Mouse (Mus musculus): Measurements from ENCODE around the gene Trmt1. TPM values are rescaled to one million over a fixed set of nuclear protein-coding genes. Genes with fewer than 3 reads are reported as not detected.
A peak's percentile ranks its signal among the peaks of the same experiment; 100 is the strongest.

Trmt1 gene
- 61.5 and 64.7 TPM in 2 replicates for polyA plus RNA-seq (2014; fragmentation: Nextera tagmentation; extraction: Ambion mirVana)

DNA sequence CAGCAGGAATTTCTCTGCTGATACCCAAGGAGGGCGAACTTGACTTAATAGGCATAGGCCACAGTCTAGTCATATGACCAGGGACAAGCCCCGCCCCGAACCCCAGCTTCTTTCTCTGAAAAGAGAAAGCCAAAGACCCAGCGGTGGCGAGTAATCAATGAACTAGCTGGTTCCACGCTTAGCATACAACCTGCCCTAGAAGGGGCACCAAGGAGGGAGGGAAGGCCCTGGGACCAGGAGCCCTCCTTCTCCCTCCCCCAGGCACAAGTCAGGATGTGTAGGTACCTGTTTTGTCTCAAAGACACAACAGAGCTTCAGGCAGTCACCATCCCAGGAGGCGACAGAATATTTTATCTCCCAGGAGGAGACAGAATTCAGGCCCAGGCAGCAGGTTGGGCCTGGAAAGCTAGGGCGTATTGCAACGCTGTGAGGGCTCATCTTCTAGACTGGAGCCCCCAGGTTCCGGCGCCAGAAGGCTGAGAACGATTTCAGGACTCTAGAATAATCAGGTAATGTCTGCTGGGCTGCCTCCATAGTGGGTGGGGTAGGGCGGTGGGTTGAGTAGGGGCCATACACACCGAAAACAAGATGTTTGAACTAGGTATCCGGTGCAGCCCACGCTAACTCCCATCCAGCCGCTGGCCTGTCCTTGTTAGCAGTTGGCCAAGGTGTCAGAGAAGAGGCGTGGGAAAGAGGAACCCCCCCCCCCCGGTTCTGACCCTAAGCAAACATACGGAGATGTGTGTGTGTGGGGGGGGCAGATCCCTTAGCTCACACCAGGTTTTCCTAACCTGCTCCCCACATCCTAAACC lies at the start of gene Trmt1:
Gene Trmt1 (plus strand): TSS at position 117 of the 812 bp plus-strand sequence.
- peak within 1 kb of the TSS; percentile 79 for H3K4me2 ChIP-seq (ENCODE audit: low read depth, low read length)
- no peaks in the 10 kb centered on the region for H3K9me3 ChIP-seq (replicated peaks; ENCODE audit: control insufficient read depth, low read length)
- peak within 1 kb of the TSS; percentile 100 for H3K9ac ChIP-seq (replicated peaks; ENCODE audit: low read length)
- DNase-seq (ENCODE audit: low spot score) (peak; percentile 38), ATAC-seq (replicated peaks; ENCODE audit: insufficient number of reproducible peaks, low FRiP score, low TSS enrichment, low read depth) (no peak; the same call in 1 of the 2 replicates)
- H3K27me3 ChIP-seq (ENCODE audit: control insufficient read depth, insufficient read depth, low read length): no peaks in the 10 kb centered on the region
- WGBS: 8% methylated on average over 20 of the region's 20 CpGs
- peaks cover 3% of the 10 kb centered on the region for H3K4me1 ChIP-seq (ENCODE audit: control insufficient read depth, insufficient read depth, low read length)
- H3K27ac ChIP-seq (replicated peaks; ENCODE audit: low read depth, low read length): peak within 1 kb of the TSS; percentile 98
- peak within 1 kb of the TSS; percentile 100 for H3K4me3 ChIP-seq (ENCODE audit: low read depth, low read length)
- no peaks in the 10 kb centered on the region for H3K36me3 ChIP-seq (replicated peaks; ENCODE audit: control insufficient read depth, insufficient read depth, low read depth, low read length)

DNA sequence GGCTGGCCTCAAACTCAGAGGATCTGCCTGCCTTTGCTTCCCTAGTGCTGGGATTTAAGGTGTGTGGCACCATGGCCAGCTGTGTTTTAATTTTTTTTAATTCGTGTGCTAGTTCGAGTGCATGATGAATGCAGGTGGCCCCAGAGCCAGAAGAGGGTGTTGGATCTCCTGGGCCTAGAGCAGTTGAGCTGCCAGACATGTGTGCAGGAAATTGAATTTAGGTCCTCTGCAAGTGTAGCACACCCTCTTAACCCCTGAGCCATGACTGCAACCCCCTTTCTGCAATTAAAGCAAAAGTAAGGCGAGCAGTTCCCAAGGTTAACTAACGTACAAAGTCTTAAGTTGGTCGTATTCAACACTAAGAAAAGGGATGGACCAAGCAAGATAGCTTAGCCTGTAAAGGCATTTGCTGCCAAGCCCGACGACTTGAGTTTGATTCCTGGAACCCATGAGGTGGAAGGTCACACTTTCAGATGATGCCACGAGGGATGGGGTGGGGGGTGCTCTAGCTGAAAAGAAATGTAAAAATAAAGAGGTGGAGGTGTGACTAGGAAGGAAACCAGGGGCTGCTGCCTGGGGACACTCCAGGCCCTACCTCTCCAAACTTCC lies 48.1 kb upstream of the Trmt1 start:
- peaks cover 2% of the 10 kb centered on the region for H3K4me1 ChIP-seq (ENCODE audit: control insufficient read depth, insufficient read depth, low read length)
- peak overlapping the region; percentile 82 for H3K9ac ChIP-seq (replicated peaks; ENCODE audit: low read length)
- ATAC-seq (replicated peaks; ENCODE audit: insufficient number of reproducible peaks, low FRiP score, low TSS enrichment, low read depth) (no peak), DNase-seq (ENCODE audit: low spot score) (no peak)
- H3K4me2 ChIP-seq (ENCODE audit: low read depth, low read length): peak overlapping the region; percentile 89
- H3K36me3 ChIP-seq (replicated peaks; ENCODE audit: control insufficient read depth, insufficient read depth, low read depth, low read length): no peaks in the 10 kb centered on the region
- H3K4me3 ChIP-seq (ENCODE audit: low read depth, low read length): peak overlapping the region; percentile 57
- H3K27ac ChIP-seq (replicated peaks; ENCODE audit: low read depth, low read length): peak overlapping the region; percentile 95
- no peaks in the 10 kb centered on the region for H3K9me3 ChIP-seq (replicated peaks; ENCODE audit: control insufficient read depth, low read length)
- WGBS: 26% methylated on average over 8 of the region's 8 CpGs
- H3K27me3 ChIP-seq (ENCODE audit: control insufficient read depth, insufficient read depth, low read length): no peaks in the 10 kb centered on the region

DNA sequence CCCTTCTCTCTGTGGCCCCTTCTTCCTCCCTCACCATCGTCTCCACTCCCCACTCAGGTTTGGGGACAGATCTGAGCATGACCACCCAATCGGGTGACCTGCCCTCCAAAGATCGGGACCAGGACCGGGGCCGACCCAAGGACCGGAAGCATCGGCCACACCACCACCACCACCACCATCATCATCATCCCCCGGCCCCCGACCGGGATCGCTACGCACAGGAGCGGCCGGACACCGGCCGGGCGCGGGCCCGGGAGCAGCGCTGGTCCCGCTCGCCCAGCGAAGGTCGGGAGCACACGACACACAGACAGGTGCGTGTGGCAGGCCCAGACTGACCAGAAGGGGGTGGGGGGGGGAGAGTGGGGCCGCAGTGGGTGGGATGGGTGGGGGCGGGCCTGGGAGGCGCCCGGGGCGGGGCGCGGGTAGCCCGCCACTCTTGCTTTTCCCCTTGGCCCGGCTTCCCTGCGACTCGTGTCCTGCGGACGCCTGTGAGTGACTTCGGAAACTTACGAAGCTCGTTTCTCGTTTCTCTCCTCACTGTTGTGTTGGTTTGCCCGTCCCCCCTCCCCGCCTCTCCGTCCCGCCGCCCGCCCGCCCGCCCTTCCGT lies 47.4 kb upstream of the Trmt1 start:
- peak overlapping the region; percentile 89 for H3K4me2 ChIP-seq (ENCODE audit: low read depth, low read length)
- peak overlapping the region; percentile 95 for H3K27ac ChIP-seq (replicated peaks; ENCODE audit: low read depth, low read length)
- H3K4me3 ChIP-seq (ENCODE audit: low read depth, low read length): peak overlapping the region; percentile 57
- WGBS: under 1% methylated on average over 44 of the region's 52 CpGs
- peak overlapping the region; percentile 82 for H3K9ac ChIP-seq (replicated peaks; ENCODE audit: low read length)
- H3K4me1 ChIP-seq (ENCODE audit: control insufficient read depth, insufficient read depth, low read length): peaks cover 2% of the 10 kb centered on the region
- peak; percentile 64 for DNase-seq (ENCODE audit: low spot score)
- no peaks in the 10 kb centered on the region for H3K36me3 ChIP-seq (replicated peaks; ENCODE audit: control insufficient read depth, insufficient read depth, low read depth, low read length)
- no peaks in the 10 kb centered on the region for H3K9me3 ChIP-seq (replicated peaks; ENCODE audit: control insufficient read depth, low read length)
- no peaks in the 10 kb centered on the region for H3K27me3 ChIP-seq (ENCODE audit: control insufficient read depth, insufficient read depth, low read length)
- peak; percentile 34 for ATAC-seq (replicated peaks; ENCODE audit: insufficient number of reproducible peaks, low FRiP score, low TSS enrichment, low read depth)

DNA sequence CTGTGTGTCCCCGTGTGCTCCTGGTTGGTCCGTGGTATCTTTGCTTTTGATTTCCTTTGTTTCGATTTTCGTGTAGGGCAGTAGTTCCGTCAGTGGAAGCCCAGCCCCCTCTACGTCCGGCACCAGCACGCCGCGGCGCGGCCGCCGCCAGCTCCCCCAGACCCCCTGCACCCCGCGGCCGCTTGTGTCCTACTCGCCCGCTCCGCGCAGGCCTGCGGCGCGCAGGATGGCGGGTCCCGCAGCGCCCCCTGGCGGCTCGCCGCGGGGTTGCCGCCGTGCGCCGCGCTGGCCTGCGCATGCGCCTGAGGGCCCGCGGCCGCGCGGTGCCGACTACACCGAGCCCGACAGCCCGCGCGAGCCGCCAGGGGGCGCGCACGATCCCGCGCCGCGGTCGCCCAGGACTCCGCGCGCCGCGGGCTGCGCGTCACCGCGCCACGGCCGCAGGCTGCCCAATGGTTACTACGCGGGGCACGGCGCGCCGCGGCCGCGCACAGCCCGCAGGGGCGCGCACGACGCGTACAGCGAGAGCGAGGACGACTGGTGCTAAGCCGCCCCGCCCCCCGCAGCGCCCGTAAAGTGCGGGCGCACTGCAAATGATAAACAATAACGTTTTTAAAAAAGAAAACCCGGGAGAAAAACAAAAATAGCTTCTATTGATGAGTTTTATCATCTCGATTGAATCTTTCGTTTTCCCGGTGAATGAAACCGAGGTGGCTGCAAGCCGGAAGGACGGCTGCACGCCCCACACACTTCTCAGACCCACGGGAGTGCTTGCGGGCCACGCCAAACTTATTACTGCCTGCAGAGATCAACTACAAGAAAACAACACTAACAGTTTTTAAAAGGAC lies 46.7 kb upstream of the Trmt1 start:
- Histone ChIP-seq H3K9ac (replicated peaks; ENCODE audit: low read length) (peak overlapping the region; percentile 82), H3K9me3 (replicated peaks; ENCODE audit: control insufficient read depth, low read length) (no peaks in the 10 kb centered on the region), H3K4me3 (ENCODE audit: low read depth, low read length) (peak overlapping the region; percentile 57), H3K4me1 (ENCODE audit: control insufficient read depth, insufficient read depth, low read length) (peaks cover 2% of the 10 kb centered on the region), H3K36me3 (replicated peaks; ENCODE audit: control insufficient read depth, insufficient read depth, low read depth, low read length) (no peaks in the 10 kb centered on the region), H3K27me3 (ENCODE audit: control insufficient read depth, insufficient read depth, low read length) (no peaks in the 10 kb centered on the region), H3K27ac (replicated peaks; ENCODE audit: low read depth, low read length) (peak overlapping the region; percentile 95), H3K4me2 (ENCODE audit: low read depth, low read length) (peak overlapping the region; percentile 89)
- WGBS: under 1% methylated on average over 106 of the region's 106 CpGs
- peak; percentile 90 for ATAC-seq (replicated peaks; ENCODE audit: insufficient number of reproducible peaks, low FRiP score, low TSS enrichment, low read depth)
- DNase-seq (ENCODE audit: low spot score): peak; percentile 96

DNA sequence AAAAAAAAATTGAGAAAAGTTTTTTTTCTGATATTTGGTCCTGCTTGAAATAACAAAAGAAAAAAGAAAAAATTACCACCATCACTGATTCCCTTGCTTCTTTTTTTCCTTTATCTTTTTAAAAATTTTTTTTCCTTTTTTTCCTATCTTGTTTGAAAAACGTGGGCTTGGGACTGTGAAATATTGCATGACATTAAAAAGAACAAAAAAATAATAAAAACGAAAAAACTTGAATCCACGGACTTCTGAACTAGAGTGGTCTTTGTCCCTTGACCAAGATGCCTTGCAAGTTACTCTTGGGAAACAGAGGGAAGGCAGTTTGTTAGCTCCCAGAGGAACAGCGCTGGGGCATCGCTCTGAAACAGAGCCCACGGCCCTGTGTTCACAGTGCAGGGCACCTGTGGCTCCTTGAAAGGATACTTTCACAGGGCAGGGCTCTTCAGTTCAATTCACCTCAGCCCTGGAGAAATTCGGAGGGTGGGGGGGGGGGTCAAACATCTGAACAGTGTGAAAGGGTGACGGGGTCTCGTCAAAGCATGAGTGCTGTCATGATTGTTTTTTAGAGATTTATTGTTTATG lies 46.0 kb upstream of the Trmt1 start:
- H3K27ac ChIP-seq (replicated peaks; ENCODE audit: low read depth, low read length): 0 out of 2 replicates have a peak overlapping the region, but pooled peaks have one; percentile 95
- no peaks in the 10 kb centered on the region for H3K27me3 ChIP-seq (ENCODE audit: control insufficient read depth, insufficient read depth, low read length)
- no peak for DNase-seq (ENCODE audit: low spot score)
- peak overlapping the region; percentile 57 for H3K4me3 ChIP-seq (ENCODE audit: low read depth, low read length)
- peak overlapping the region; percentile 89 for H3K4me2 ChIP-seq (ENCODE audit: low read depth, low read length)
- ATAC-seq (replicated peaks; ENCODE audit: insufficient number of reproducible peaks, low FRiP score, low TSS enrichment, low read depth): no peak
- H3K4me1 ChIP-seq (ENCODE audit: control insufficient read depth, insufficient read depth, low read length): peaks cover 2% of the 10 kb centered on the region
- no peaks in the 10 kb centered on the region for H3K36me3 ChIP-seq (replicated peaks; ENCODE audit: control insufficient read depth, insufficient read depth, low read depth, low read length)
- H3K9ac ChIP-seq (replicated peaks; ENCODE audit: low read length): 0 out of 2 replicates have a peak overlapping the region, but pooled peaks have one; percentile 14
- WGBS: 27% methylated on average over 9 of the region's 9 CpGs
- no peaks in the 10 kb centered on the region for H3K9me3 ChIP-seq (replicated peaks; ENCODE audit: control insufficient read depth, low read length)

DNA sequence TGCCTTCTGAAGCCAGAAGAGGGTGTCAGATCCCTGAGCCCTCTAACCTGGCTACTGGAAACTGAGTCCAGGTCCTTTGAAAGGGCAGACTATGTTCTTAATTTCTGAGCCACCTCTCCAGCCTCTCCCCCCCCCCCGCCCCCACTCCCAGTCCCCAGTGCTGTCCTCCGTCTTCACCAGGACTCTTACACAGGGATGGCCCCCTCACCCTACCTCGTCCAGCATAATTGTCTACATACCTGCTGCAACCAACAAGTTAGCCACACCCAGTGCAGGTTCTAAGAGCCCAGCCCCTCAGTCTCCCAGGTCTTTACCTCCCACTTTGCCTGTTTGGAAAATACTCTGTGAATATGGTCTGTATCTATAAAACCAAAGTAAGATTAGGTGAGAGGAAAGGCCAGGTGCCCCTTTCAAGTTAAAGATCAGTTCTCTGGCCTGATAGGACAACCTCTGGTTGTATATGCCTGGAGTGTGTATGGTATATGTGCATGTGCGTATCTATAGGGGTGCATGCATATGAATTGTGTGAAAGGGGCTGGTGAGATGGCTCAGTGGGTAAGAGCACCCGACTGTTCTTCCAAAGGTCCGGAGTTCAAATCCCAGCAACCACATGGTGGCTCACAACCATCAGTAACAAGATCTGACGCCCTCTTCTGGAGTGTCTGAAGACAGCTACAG lies 45.4 kb upstream of the Trmt1 start:
- DNase-seq (ENCODE audit: low spot score): no peak
- Histone ChIP-seq H3K9me3 (replicated peaks; ENCODE audit: control insufficient read depth, low read length) (no peaks in the 10 kb centered on the region), H3K36me3 (replicated peaks; ENCODE audit: control insufficient read depth, insufficient read depth, low read depth, low read length) (no peaks in the 10 kb centered on the region), H3K9ac (replicated peaks; ENCODE audit: low read length) (no peak overlapping the region), H3K27me3 (ENCODE audit: control insufficient read depth, insufficient read depth, low read length) (no peaks in the 10 kb centered on the region), H3K4me3 (ENCODE audit: low read depth, low read length) (no peak overlapping the region), H3K4me1 (ENCODE audit: control insufficient read depth, insufficient read depth, low read length) (no peaks in the 10 kb centered on the region), H3K27ac (replicated peaks; ENCODE audit: low read depth, low read length) (no peak overlapping the region), H3K4me2 (ENCODE audit: low read depth, low read length) (no peak overlapping the region)
- no peak for ATAC-seq (replicated peaks; ENCODE audit: insufficient number of reproducible peaks, low FRiP score, low TSS enrichment, low read depth)
- 68% methylated on average over 7 of the region's 7 CpGs for WGBS
